In genomic region chr10:5503909-5504308, GRCm38 (mm10) we compare ENCODE assay signal across 17 mouse cellular contexts. TPM values are rescaled to one million over a fixed set of nuclear protein-coding genes. Genes with fewer than 3 reads are reported as not detected.
DNase-seq lines count a peak whose midpoint lies in the region; ATAC-seq lines count a peak whose summit lies in the region.
"Had no signal": no experiment of that assay in that cellular context is flagged by ENCODE, and none has a peak within 500 bp of the region (broad histone marks: within the 10 kb centered on the region; RNA-seq: fewer than 3 reads in every experiment).

No protein-coding gene starts in this region.

- peak; percentile 64 for DNase-seq in cerebellum, adult 11 months
- peak; percentile 71 to 74 for DNase-seq in cerebellum, adult 18-20 months
- peak; percentile 78 for DNase-seq in cerebellum, adult 9-11 months
- DNase-seq in cerebellum, postnatal 36 days: peak; percentile 69 to 70
- DNase-seq in forebrain, embryonic 10.5 days (ENCODE audit: extremely low spot score, low spot score): no peak
- DNase-seq in lung, postnatal 25 days (ENCODE audit: low spot score): no peak
- DNase-seq: adrenal gland, adult 8-10 months; heart, adult 18-20 months; heart, postnatal 14 days; kidney, adult 18-20 months had no signal

- no peaks in the 10 kb centered on the region for H3K9me3 ChIP-seq in forebrain, embryonic 10.5 days
- no peaks in the 10 kb centered on the region for H3K9me3 ChIP-seq in heart, embryonic 11.5 days (replicated peaks; ENCODE audit: control insufficient read depth, low read length)
- H3K9me3 ChIP-seq: embryonic facial prominence, embryonic 10.5 days; heart, embryonic 10.5 days; heart, embryonic 15.5 days; hindbrain, embryonic 13.5 days had no signal

- no peak overlapping the region for H3K27ac ChIP-seq in forebrain, embryonic 10.5 days
- no peak overlapping the region for H3K27ac ChIP-seq in heart, embryonic 11.5 days (ENCODE audit: low read depth, low read length)
- H3K27ac ChIP-seq: embryonic facial prominence, embryonic 10.5 days; heart, embryonic 10.5 days; heart, embryonic 15.5 days; hindbrain, embryonic 13.5 days; hindbrain, postnatal 0 days had no signal

- H3K27me3 ChIP-seq in forebrain, embryonic 10.5 days (ENCODE audit: poor library complexity, severe bottlenecking): no peaks in the 10 kb centered on the region
- H3K27me3 ChIP-seq in heart, embryonic 11.5 days (ENCODE audit: control insufficient read depth, insufficient read depth, low read length): no peaks in the 10 kb centered on the region
- H3K27me3 ChIP-seq: heart, embryonic 15.5 days; hindbrain, embryonic 13.5 days had no signal

- H3K4me2 ChIP-seq in heart, embryonic 11.5 days: no peak overlapping the region
- H3K4me2 ChIP-seq: heart, embryonic 15.5 days; hindbrain, embryonic 13.5 days had no signal

- H3K4me1 ChIP-seq in forebrain, embryonic 10.5 days: no peaks in the 10 kb centered on the region
- H3K4me1 ChIP-seq in heart, embryonic 11.5 days (ENCODE audit: control insufficient read depth, insufficient read depth, low read length): no peaks in the 10 kb centered on the region
- H3K4me1 ChIP-seq: embryonic facial prominence, embryonic 10.5 days; heart, embryonic 10.5 days; heart, embryonic 15.5 days; hindbrain, embryonic 13.5 days had no signal

- H3K9ac ChIP-seq in heart, embryonic 11.5 days (ENCODE audit: low read depth, low read length): no peak overlapping the region
- H3K9ac ChIP-seq: heart, embryonic 15.5 days; hindbrain, embryonic 13.5 days had no signal

- no peak overlapping the region for H3K4me3 ChIP-seq in forebrain, embryonic 10.5 days
- no peak overlapping the region for H3K4me3 ChIP-seq in heart, embryonic 11.5 days (ENCODE audit: low read depth, low read length)
- H3K4me3 ChIP-seq: embryonic facial prominence, embryonic 10.5 days; heart, embryonic 10.5 days; heart, embryonic 15.5 days; hindbrain, embryonic 13.5 days had no signal

- no peaks in the 10 kb centered on the region for H3K36me3 ChIP-seq in forebrain, embryonic 10.5 days (replicated peaks)
- H3K36me3 ChIP-seq in heart, embryonic 11.5 days (ENCODE audit: control insufficient read depth, insufficient read depth, low read length): no peaks in the 10 kb centered on the region
- H3K36me3 ChIP-seq: embryonic facial prominence, embryonic 10.5 days; heart, embryonic 10.5 days; heart, embryonic 15.5 days; hindbrain, embryonic 13.5 days had no signal

- 92% methylated on average over 3 of the region's 3 CpGs for WGBS in forebrain, embryonic 10.5 days
- 62% methylated on average over 3 of the region's 3 CpGs for WGBS in heart, embryonic 11.5 days (ENCODE audit: insufficient replicate concordance)

- no peak for ATAC-seq in heart, embryonic 11.5 days (replicated peaks; ENCODE audit: insufficient number of reproducible peaks, low FRiP score, low TSS enrichment)
- ATAC-seq: forebrain, embryonic 14.5 days; hindbrain, postnatal 0 days had no signal

RNA-seq across cellular contexts. Expression of gene Syne1, which starts 47.4 kb away (rescaled TPM):
- polyA plus RNA-seq in forebrain, embryonic 10.5 days (2016; fragmentation: Nextera tagmentation; extraction: Ambion mirVana): 1.5 and 1.7 TPM in 2 replicates
- 13.7 and 18.2 TPM in 2 replicates for polyA plus RNA-seq in heart, embryonic 11.5 days (2014; fragmentation: Nextera tagmentation; extraction: Ambion mirVana)

Comparison
In these comparisons a context has a peak if more than half of its experiments do, and no peak if none do; other contexts are left out.
1. DNase-seq: peak in cerebellum, adult 11 months (single experiment), cerebellum, adult 18-20 months (2 of 2), cerebellum, adult 9-11 months (single experiment) and cerebellum, postnatal 36 days (2 of 2); none in forebrain, embryonic 10.5 days (single experiment) and lung, postnatal 25 days (single experiment).